Mouse (Mus musculus) neutrophil, adult 59 days (primary cell): ENCODE results near the gene Abhd11. TPM values are rescaled to one million over a fixed set of nuclear protein-coding genes. Genes with fewer than 3 reads are reported as not detected.

ENCODE experiments used
- total RNA-seq, 2 experiments: library from RNA; stranded (reverse); gene quantifications; 1 replicate in 1 of 2; 2 replicates in 1 of 2; pipeline ENCODE4 v1.2.4; 2023

Gene Abhd11
- 10 to 100 TPM; 22.7 to 26.3 TPM for total RNA-seq

DNA sequence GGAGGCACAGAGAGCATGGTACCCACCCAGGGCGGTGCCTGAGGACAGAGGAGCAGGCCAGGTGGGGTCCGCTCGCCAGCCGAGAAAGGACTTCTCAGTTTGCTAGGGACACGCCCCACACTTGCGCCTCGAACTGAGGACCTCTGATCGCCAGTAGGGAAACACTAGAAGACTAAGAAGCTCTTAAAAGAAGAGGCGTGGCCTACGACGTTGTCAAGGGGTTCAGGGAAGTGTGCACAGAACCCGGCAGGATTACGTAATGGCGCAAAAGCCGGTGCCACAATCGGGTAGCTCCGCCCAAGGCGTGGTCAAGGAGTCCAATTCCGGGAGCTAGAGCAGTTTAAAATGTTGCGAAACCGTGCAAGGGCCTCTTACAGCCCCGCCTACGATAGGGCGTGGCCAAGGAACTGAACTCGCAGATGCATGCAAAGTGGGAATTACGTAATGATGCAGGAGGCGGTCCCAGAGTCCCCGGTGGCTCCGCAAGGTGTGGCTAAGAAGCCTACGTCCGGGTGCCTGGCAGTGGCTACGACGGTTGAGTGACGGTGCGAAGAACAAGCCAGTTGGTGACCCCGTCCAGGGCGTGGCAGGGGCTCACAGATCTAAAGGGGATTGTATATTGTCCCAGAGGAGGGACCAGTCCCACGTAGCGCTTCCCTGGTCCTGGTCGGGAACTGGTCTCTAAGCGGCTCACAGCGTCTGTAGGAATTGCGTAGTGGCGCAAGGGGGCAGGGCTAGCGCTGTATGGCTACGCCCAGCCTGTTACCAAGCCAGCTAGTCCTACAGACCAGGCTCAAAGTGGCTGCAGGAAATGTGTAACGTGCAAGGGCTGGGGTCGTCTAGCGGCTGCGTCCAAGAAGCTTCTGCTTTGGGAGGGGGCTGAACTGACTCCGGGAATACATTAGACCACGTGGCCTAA, at the start of gene Abhd11:
Gene Abhd11 (plus strand): TSS at position 482 of the 919 bp plus-strand sequence.

DNA sequence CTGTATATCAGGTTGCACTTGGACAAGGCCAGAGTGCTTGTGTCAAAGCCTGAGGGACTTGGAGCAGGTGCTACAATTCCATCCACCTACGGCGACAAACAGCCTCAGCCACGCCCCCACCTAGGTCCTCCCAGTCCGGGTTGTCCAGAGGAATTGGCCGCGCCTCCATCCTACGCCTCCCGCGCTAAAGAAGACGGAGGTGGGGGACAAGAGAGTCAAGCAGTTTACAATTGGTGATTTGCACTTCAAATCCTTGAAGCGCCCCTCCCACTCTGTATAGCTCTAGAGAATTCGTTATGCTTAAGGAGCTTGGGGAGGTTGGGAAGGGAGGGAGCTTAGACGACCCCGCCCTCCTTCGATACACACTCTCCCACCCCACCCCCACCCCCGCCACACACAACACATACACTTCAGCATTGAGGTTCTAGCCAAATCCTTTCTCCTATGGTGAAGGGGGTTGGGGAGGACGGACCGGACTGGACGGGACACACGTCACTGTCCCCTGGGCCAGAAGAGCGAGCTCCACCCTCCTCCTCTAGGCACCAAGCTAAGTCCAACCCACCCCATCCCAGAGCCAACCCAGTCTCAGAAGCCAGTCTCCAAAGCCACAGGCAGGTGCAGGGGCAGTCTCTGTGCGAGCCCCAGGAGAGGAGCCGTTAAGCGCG, 23.2 kb upstream of the Abhd11 start, which contains the start of gene Cldn3:
Gene Cldn3 (plus strand): TSS at position 582 of the 665 bp plus-strand sequence.

DNA sequence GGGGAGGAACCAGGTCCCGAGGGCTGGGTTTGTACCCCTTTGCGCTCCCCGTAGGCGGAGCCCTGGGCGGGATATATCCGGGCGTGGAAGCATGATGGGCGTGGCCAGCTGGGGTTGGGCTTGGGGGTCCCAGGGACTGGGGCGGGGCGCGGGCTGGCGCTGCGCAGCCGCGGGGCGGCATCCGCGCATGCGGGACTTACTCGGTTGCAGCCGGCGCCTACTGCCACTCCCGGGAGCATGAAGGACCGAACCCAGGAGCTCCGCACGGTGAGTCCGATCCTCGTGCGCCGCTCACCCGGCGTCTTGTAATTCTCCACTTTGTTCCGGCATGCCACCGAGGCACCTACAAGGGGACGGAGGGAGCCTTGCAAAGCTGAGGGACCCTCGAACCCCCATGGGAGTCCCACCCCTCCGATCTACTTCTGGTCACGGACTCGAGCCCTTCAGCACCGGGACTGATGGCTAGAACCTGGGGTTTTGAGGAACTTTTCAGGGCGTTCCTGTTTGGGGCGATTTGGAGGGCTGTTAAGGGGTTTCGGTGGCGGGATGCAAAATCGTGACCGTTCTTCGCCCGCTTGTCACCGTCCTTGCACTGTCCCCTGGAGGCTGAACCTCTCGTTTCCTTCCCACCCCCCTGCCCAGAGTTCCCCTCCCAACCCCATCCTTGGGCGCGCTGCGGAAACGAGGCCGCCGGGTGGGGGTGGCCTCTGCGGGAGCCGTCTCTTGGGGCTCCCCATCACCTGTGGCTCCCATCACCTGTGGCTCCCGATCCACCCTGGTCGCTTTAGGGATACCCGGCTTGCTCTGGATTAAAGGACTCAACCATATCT, 14.6 kb downstream of the Abhd11 start, which contains the start of gene Stx1a:
Gene Stx1a (plus strand): TSS at position 139 of the 830 bp plus-strand sequence.

Other genes starting within 250 kb of the Abhd11 start
- gene Tmem270, start 102.4 kb upstream of the Abhd11 start, total RNA-seq, result not detected
- gene Cldn13, start 93.6 kb upstream of the Abhd11 start, total RNA-seq, result 10 to 100 TPM in 1 of 2 experiments, 1 to 10 TPM in 1; 4.0 to 17.5 TPM
- gene Mettl27, start 76.8 kb upstream of the Abhd11 start, total RNA-seq, result 1 to 10 TPM; 1.6 to 3.0 TPM
- gene Cldn4, start 62.2 kb upstream of the Abhd11 start, total RNA-seq, result not detected
- not detected for gene Cldn3, start 22.9 kb upstream of the Abhd11 start, total RNA-seq
- under 1 TPM; 0.22 to 0.27 TPM for gene Stx1a, start 14.3 kb downstream of the Abhd11 start, total RNA-seq
- 10 to 100 TPM; 13.2 to 16.1 TPM for gene Dnajc30, start 55.0 kb downstream of the Abhd11 start, total RNA-seq
- 10 to 100 TPM; 29.6 to 34.5 TPM for gene Bud23, start 55.8 kb downstream of the Abhd11 start, total RNA-seq
- gene Vps37d, start 69.1 kb downstream of the Abhd11 start, total RNA-seq, result under 1 TPM in 1 of 2 experiments, not detected in 1; 0.31 TPM
- under 1 TPM; 0.24 to 0.49 TPM for gene Mlxipl, start 80.7 kb downstream of the Abhd11 start, total RNA-seq
- gene Tbl2, start 140.5 kb downstream of the Abhd11 start, total RNA-seq, result 10 to 100 TPM; 10.6 to 11.1 TPM
- gene Bcl7b, start 159.1 kb downstream of the Abhd11 start, total RNA-seq, result 10 to 100 TPM; 25.0 to 30.1 TPM
- 10 to 100 TPM; 83.4 to 84.8 TPM for gene Baz1b, start 178.1 kb downstream of the Abhd11 start, total RNA-seq
- gene Fzd9, start 242.1 kb downstream of the Abhd11 start, total RNA-seq, result not detected